Mouse (Mus musculus): ENCODE data around the gene Sim1.

Sim1 gene

DNA sequence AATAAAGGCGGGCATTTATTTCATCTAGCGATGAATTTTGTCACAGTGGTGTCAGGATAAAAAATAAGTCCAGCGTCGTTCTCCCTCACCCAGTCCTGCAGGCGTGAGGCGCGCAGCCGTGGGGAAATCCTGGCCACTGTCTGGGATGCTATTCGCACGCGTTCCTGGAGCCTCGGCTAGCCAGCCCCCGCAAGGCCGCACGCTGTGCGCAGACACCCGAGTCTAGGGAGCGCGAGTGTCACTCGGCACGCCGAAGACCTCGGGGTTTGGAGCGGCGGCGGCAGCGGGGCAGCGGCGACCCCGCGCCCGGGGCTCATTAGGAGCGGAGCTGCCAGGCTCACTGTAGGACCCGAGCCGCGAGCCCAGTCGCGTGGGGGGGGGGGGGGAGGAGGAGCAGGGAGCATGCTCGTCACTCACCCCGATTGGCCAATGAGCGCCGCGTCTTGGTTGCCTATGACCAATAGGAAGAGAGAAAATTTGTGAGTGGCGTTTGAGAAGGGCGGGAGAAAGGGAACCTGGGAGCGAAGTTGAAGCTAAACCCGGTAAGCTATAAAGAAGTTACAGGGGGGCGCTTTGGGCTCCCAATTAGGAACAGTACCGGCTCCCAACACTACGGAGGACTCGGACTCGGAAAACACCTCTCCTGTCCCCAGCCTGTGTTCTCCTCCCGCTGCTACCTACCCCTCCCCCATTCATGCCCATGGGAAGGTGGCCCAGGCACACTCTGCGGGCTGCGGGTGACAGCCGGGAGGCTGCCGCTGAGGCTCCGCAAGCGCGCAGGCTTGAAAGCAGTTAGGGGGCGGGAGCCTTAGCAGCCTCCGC, at the start of gene Sim1:
Gene Sim1, plus strand, starts transcription at position 585 of the 822 bp plus-strand sequence.
- in situ Hi-C loops (cut with MboI, MseI): loop anchor here in 1 of 2 experiments (25.0 kb wide), 1 partner anchor 518 kb away; no protein-coding TSS in a partner anchor

DNA sequence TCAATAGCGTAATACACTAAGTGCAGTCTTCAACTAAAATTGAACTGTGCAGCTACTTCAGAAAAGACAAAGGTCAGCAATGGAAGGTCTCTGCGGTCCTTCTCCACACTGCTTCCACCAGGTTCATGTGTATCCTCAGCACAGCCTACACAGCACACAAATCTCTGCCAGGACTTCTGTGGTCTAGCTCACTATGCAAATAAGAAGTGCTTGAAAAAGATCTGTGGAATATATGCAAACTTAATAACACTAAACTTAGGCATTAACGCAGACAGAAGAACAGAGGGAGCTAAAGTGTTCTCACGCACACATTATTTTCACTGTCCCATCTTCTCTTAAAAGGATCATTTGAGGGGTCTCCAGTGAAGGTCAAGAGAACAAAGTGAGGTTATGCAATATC, 26.4 kb upstream of the Sim1 start:
- in situ Hi-C loops (cut with MboI, MseI): no loop called here

- in situ Hi-C loops (cut with MboI, MseI): loop anchor here in 1 of 2 experiments (25.0 kb wide), 1 partner anchor 535 kb away; no protein-coding TSS in a partner anchor
Observed at GRCm38 (mm10) chr10:50876952-50877351, 17.6 kb upstream of the Sim1 start.

GRCm38 (mm10) chr10:50881476-50882069, 13.0 kb upstream of the Sim1 start:
- in situ Hi-C loops (cut with MboI, MseI): loop anchor here (10.0 to 25.0 kb wide), 2 partner anchors 531 to 807 kb away; no protein-coding TSS in a partner anchor

DNA sequence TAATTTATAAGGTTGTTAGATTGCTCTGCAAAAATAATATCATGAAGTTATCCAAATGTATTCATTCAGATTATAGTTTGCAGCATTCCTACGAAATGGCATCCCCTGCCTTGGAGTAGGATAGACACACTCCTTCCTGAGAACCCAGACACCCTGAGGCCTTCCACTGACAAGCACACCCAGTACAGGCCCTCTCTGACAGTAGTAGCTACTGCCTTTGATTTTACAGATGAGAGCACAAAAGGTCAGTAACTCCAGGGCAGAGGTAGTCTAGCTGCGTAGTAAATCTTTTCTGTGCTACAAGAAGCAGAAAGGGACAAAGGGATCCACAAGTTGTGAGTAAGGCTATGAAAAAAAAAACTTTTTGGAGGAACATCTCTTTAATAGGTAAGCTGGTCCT, 12.2 kb upstream of the Sim1 start:
- in situ Hi-C loops (cut with MboI, MseI): loop anchor here (10.0 to 25.0 kb wide), 2 partner anchors 530 to 808 kb away; no protein-coding TSS in a partner anchor

- in situ Hi-C loops (cut with MboI, MseI): loop anchor here (10.0 to 25.0 kb wide), 2 partner anchors 526 to 812 kb away; no protein-coding TSS in a partner anchor
Observed at GRCm38 (mm10) chr10:50886305-50886704, 8.2 kb upstream of the Sim1 start.

DNA sequence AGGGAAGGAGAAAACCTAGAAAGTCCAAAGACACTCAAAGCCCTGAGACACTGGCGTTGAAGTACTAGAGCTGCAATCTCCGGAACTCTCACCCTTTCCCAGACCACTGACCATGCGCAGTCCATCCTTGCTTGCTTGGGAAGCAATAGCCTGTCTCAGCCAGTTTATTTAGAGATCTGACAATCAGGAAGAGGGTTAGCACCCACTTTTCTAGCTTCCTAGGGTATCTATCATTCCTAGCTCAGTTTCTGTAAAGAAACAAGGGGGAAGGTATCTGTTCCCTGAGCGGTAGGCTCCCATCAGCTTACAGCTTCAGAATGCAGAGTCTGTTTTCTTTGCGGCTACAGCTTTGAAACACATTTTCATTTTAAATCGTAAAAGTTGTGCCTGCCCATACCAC, 3.9 kb upstream of the Sim1 start:
- in situ Hi-C loops (cut with MboI, MseI): loop anchor here in 1 of 2 experiments (25.0 kb wide), 1 partner anchor 522 kb away; no protein-coding TSS in a partner anchor

GRCm38 (mm10) chr10:50891876-50892711, 2.5 kb upstream of the Sim1 start:
- in situ Hi-C loops (cut with MboI, MseI): loop anchor here in 1 of 2 experiments (25.0 kb wide), 1 partner anchor 520 kb away; no protein-coding TSS in a partner anchor

DNA sequence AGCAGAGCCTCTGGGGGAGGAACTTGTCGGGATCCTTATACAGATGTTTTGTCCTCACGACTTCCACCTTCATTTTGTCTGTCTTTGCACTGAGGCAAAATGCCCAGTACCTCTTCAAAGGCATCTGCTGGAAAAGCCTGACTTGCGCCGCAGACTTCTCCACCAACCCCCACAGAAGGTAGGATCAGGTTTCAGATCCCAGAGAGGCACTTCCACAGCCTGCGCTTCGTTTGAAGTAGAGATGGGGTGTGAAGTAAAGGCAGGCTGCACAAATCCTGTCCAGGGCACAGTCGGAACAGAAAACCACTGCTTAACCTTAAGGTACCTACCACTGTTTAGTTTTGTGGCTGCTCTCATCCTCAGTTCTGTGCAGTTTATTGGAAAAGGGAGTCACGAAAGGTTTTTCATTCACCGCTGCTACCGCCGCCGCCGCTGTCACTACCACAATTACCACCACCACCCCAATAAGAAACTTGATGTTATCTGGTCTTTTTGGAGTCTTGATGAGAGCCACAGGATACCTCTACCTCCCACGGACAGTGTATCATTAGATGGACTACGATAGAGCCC, 1.7 kb upstream of the Sim1 start:
- in situ Hi-C loops (cut with MboI, MseI): loop anchor here in 1 of 2 experiments (25.0 kb wide), 1 partner anchor 519 kb away; no protein-coding TSS in a partner anchor

- in situ Hi-C loops (cut with MboI, MseI): loop anchor here in 1 of 2 experiments (25.0 kb wide), 1 partner anchor 519 kb away; no protein-coding TSS in a partner anchor
Observed at GRCm38 (mm10) chr10:50893546-50893945, 1.0 kb upstream of the Sim1 start.

DNA sequence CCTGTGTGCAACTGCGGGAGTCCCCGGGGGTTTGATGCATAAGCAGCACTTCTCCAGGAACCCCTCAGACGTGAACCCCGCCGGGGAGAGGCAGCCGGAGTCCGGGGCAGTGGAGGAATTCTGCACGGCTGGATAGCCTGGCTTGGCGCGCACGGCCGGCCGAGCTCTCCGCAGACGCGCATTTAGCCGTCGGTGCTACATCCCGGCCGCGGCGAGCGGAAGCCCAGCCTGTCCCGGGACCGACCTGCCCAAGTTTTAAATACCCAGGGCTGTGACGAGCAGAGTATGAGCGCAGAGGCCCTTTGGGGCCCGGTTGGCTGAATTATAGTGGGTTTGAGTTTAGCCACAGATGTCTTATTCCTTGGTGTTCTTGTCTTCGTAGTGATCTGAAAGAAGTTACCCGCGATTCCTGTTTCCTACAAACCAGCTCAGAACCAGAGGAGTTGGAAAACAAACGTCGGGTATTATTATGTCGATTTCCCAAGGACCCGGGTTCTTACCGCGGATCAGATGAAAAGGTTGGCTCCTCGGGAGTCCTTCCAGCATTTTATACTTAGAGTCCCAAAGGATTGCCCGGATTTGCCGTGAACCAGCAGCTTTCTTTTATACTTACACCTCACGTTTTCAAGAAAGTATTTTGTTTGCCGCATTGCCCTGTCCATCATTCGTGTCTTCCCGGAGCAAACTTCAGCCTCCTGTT, 687 bp downstream of the Sim1 start:
- in situ Hi-C loops (cut with MboI, MseI): loop anchor here in 1 of 2 experiments (25.0 kb wide), 1 partner anchor 517 kb away; no protein-coding TSS in a partner anchor

DNA sequence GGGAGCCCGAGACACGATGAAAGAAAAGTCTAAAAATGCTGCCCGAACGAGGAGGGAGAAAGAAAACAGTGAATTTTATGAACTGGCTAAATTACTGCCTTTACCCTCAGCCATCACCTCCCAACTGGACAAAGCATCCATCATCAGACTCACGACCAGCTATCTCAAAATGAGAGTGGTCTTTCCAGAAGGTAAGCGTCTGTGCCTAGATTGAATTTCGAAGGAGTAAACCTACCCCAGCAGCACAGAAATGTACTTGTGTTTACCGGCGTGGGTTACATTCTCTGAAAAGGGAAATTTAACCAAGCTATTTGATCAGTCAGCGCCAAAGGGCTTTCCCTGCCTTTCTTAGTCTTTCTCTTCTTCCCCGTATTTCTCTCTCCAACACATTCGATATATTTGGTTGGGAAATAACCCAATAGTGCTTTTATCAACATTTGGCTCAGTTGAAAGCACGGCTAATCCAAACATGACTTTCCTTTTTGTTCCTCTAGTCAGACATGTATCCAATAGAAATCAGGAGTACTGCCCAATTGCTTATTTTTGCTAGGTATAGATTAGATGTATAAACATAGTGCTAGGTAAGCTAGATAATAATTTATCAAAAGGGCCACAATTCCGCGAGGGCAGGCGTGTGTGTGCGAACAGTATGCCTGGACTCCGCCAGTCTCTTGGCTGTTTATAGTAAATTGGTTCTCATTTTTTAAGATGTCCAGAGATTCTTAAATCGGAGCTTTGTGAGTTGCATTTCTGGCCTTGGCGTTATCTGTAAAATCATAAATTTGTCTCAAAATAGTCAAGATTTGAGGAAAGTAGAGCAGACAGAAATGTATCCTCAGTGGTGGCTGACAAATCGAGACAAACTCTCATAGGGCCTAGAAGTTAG, 1.6 kb downstream of the Sim1 start:
- in situ Hi-C loops (cut with MboI, MseI): loop anchor here in 1 of 2 experiments (25.0 kb wide), 1 partner anchor 516 kb away; no protein-coding TSS in a partner anchor

DNA sequence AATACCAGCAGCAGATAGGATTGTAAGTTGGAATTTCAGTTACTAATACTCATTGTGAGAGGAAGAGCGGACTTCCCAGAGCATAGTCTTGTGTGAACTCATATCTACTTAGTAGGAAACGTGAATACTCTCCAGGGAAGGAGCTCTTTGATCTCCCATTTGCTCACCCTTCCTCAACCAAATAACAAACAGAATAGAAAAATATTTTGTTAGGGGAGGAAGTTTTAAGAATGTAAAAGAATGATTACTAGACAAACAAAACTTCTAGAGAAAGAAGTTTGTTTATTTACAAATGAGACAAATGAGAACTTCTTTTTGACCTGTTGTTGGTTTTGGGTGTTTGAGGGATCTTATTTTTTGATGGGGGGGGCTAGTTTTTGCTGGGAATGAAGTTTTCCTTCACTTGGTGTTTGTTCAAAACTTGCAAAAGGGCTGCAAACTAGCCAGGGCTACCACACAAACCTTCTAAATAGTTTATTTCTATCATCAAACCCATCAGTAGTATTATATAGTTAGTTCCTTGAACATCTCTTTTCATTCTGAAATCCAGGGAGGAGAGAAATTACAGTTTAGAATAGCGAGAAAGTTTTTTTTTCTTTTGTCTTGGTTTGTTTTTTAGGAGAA, 2.3 kb downstream of the Sim1 start:
- in situ Hi-C loops (cut with MboI, MseI): loop anchor here in 1 of 2 experiments (25.0 kb wide), 1 partner anchor 515 kb away; no protein-coding TSS in a partner anchor

DNA sequence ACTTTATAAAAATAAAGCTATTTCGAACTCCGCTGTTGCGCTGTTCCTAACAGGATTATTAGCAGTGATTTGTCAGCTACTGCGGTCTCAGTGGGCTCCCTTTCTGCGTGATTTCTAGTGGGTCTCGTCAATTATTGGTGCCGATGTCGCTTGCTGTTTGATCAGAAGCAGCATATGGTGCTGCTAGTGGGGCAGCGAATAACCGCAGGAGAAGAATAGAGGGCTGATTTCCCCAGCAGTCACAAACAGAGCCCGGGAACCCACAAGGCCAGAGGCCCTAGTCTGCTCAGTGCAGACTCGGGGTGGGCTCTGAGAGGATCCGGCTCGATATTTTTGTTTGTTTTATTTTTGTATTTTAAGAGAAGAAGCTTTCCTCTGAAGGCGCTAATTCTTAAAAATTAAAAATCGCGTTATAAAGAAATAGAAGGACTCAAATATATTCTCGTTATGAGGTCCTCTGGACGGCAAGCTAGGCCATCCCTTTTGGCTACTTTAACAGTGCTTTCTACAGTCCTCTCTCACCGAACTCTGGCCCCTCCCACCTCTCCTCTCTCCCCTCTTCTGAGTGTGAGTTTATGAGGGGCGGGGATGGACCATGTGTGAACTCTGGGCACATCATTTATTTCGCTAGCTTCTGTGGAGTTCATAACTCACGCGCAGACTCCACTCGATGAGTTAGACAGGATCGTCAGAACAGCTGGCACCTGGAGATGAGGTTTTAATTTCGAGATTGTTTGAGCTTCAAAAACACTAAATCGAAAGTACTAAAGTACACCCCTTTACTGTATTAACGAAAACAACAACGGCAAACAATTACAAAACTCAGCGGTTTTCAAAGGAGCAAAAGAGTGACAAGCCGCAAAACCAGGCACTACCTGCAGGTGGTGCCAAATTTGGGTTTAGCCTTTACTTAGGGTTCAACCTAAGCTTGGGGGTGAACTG, 3.2 kb downstream of the Sim1 start:
- in situ Hi-C loops (cut with MboI, MseI): loop anchor here in 1 of 2 experiments (25.0 kb wide), 1 partner anchor 514 kb away; no protein-coding TSS in a partner anchor

- in situ Hi-C loops (cut with MboI, MseI): loop anchor here in 1 of 2 experiments (25.0 kb wide), 1 partner anchor 514 kb away; no protein-coding TSS in a partner anchor
Observed at GRCm38 (mm10) chr10:50898621-50899020, 4.1 kb downstream of the Sim1 start.

- in situ Hi-C loops (cut with MboI, MseI): loop anchor here in 1 of 2 experiments (25.0 kb wide), 2 partner anchors 512 to 1487 kb away; partner anchors contain the start of genes Gopc and Nepn
Observed at GRCm38 (mm10) chr10:50899846-50900745, 5.5 kb downstream of the Sim1 start.

Data from T-helper 17 cell (primary cell).